Mouse (Mus musculus) limb, embryonic 14.5 days (tissue): ENCODE measurements around the gene Shisa4. TPM values are rescaled to one million over a fixed set of nuclear protein-coding genes. Genes with fewer than 3 reads are reported as not detected.
A peak's percentile ranks its signal among the peaks of the same experiment; 100 is the strongest.

Source experiments
- ATAC-seq: fragments of 200-750 bp; cut with Nextera tagmentation; 2 replicates; pipeline ENCODE4 v1.8.0; 2017; ENCODE audit warnings: low read depth, moderate number of reproducible peaks, moderate TSS enrichment; ENCODE audit not compliant: low FRiP score
- DNase-seq: peaks from one replicate; pipeline ENCODE4 v3.0.0-alpha.2; 2015; ENCODE audit warnings: low spot score
- H3K27ac ChIP-seq: fragments of 300-500 bp; sonication (generic); replicated peaks from 2 replicates; pipeline ENCODE4 v1.5.1; 2014; ENCODE audit warnings: low read depth, mild to moderate bottlenecking, low read length, moderate library complexity, mixed read lengths
- H3K27me3 ChIP-seq: fragments of 300-500 bp; sonication (generic); 2 replicates; pipeline ENCODE4 v1.6.1; 2014; ENCODE audit warnings: low read length, mixed read lengths; ENCODE audit not compliant: control insufficient read depth, insufficient read depth
- H3K36me3 ChIP-seq: fragments of 300-500 bp; sonication (generic); 2 replicates; pipeline ENCODE4 v1.6.1; 2014; ENCODE audit warnings: mild to moderate bottlenecking, low read length, moderate library complexity, mixed read lengths; ENCODE audit not compliant: control insufficient read depth, insufficient read depth
- H3K4me1 ChIP-seq: fragments of 300-500 bp; sonication (generic); 2 replicates; pipeline ENCODE4 v1.6.1; 2014; ENCODE audit warnings: antibody characterized with exemption, low read length, mixed read lengths; ENCODE audit not compliant: control insufficient read depth, insufficient read depth
- H3K4me2 ChIP-seq: fragments of 300-500 bp; sonication (generic); replicated peaks from 2 replicates; pipeline ENCODE4 v1.6.1; 2014; ENCODE audit warnings: low read depth, mild to moderate bottlenecking, low read length, moderate library complexity; ENCODE audit not compliant: severe bottlenecking
- H3K4me3 ChIP-seq: fragments of 300-500 bp; sonication (generic); replicated peaks from 2 replicates; pipeline ENCODE4 v1.5.1; 2014; ENCODE audit warnings: low read length
- H3K9ac ChIP-seq: fragments of 300-500 bp; sonication (generic); 2 replicates; pipeline ENCODE4 v1.6.1; 2014; ENCODE audit warnings: mild to moderate bottlenecking, low read depth, low read length, moderate library complexity; ENCODE audit not compliant: severe bottlenecking
- H3K9me3 ChIP-seq: fragments of 300-500 bp; sonication (generic); 2 replicates; pipeline ENCODE4 v1.6.1; 2016; ENCODE audit warnings: low read length; ENCODE audit not compliant: control insufficient read depth
- POLR2A ChIP-seq: fragments of 200-500 bp; IDR thresholded peaks from 2 replicates; pipeline ENCODE4 v1.8.0; 2012; ENCODE audit warnings: inconsistent platforms, mild to moderate bottlenecking, moderate library complexity, borderline replicate concordance; ENCODE audit not compliant: insufficient read depth, insufficient read length; ENCODE audit errors: extremely low read depth
- WGBS: fragments of 180-500 bp; shearing (Covaris S2); extraction: QIAGEN DNeasy Blood & Tissue Kit; methylation state at CpG from one replicate; pipeline ENCODE4 v1.1.7; 2014; 5-methylcytosine and 5-hydroxymethylcytosine counted together
- polyA plus RNA-seq, 2 experiments: library from polyadenylated mRNA; depleted of rRNA in 1 of 2; stranded (reverse) in 1 of 2; unstranded in 1 of 2; fragments of >200 nt; fragmentation: Nextera tagmentation in 1 of 2; extraction: Ambion mirVana in 1 of 2; gene quantifications; 2 replicates each; pipeline versions ENCODE4 v1.2.1 to v1.2.3; 2012 to 2014

Gene Shisa4
- polyA plus RNA-seq, 2 experiments = 25.9 to 26.5 TPM

- no peak overlapping the region for H3K4me3 ChIP-seq
- WGBS = 91% methylated on average over 2 of the region's 2 CpGs
- no peaks in the 10 kb centered on the region for H3K27me3 ChIP-seq
- H3K9ac ChIP-seq = no peak overlapping the region
- no peaks in the 10 kb centered on the region for H3K9me3 ChIP-seq
- H3K36me3 ChIP-seq = no peaks in the 10 kb centered on the region
- DNase-seq = no peak
- peaks cover 9% of the 10 kb centered on the region; the same call in 1 of the 2 replicates for H3K4me1 ChIP-seq
- no peak overlapping the region for H3K4me2 ChIP-seq
- TF ChIP-seq POLR2A = no peak
- H3K27ac ChIP-seq = no peak overlapping the region
- no peak for ATAC-seq
Measured at GRCm38 (mm10) chr1:135325934-135326333, 49.1 kb downstream of the Shisa4 start.

GRCm38 (mm10) chr1:135324571-135324970, 50.5 kb downstream of the Shisa4 start, which contains the start of gene Lmod1:
TSS of gene Lmod1 (plus strand) at chr1:135324807.
- DNase-seq = peak; percentile 77
- Histone ChIP-seq H3K36me3 (no peaks in the 10 kb centered on the region), H3K27me3 (no peaks in the 10 kb centered on the region), H3K4me1 (peaks cover 9% of the 10 kb centered on the region; the same call in 1 of the 2 replicates), H3K9ac (0 out of 2 replicates have a peak within 1 kb of the TSS, but pooled peaks have one; percentile 31), H3K9me3 (no peaks in the 10 kb centered on the region), H3K4me3 (no peak within 1 kb of the TSS), H3K4me2 (peak within 1 kb of the TSS; percentile 37), H3K27ac (no peak within 1 kb of the TSS)
- 8% methylated on average over 8 of the region's 8 CpGs for WGBS
- ATAC-seq = peak; percentile 91; the same call in 1 of the 2 replicates
- no peak for TF ChIP-seq POLR2A

GRCm38 (mm10) chr1:135323367-135323901, 51.6 kb downstream of the Shisa4 start:
- ATAC-seq = no peak
- no peak for TF ChIP-seq POLR2A
- H3K9ac ChIP-seq = no peak overlapping the region
- no peak overlapping the region for H3K27ac ChIP-seq
- no peak overlapping the region for H3K4me3 ChIP-seq
- H3K9me3 ChIP-seq = no peaks in the 10 kb centered on the region
- H3K4me2 ChIP-seq = no peak overlapping the region
- peaks cover 9% of the 10 kb centered on the region; the same call in 1 of the 2 replicates for H3K4me1 ChIP-seq
- H3K27me3 ChIP-seq = no peaks in the 10 kb centered on the region
- no peaks in the 10 kb centered on the region for H3K36me3 ChIP-seq
- no peak for DNase-seq
- WGBS = 70% methylated on average over 7 of the region's 7 CpGs

Other genes starting within 250 kb of the Shisa4 start
- 3.6 and 3.9 TPM in 2 replicates for gene Ptpn7, start 242.5 kb downstream of the Shisa4 start, polyA plus RNA-seq (2012; rRNA removed)
- 3.1 and 4.2 TPM in 2 replicates for gene Ptpn7, start 242.5 kb downstream of the Shisa4 start, polyA plus RNA-seq (2014; fragmentation: Nextera tagmentation; extraction: Ambion mirVana)
- 88.1 and 88.8 TPM in 2 replicates for gene Arl8a, start 228.4 kb downstream of the Shisa4 start, polyA plus RNA-seq (2012; rRNA removed)
- 54.5 and 67.1 TPM in 2 replicates for gene Arl8a, start 228.4 kb downstream of the Shisa4 start, polyA plus RNA-seq (2014; fragmentation: Nextera tagmentation; extraction: Ambion mirVana)
- gene Gpr37l1, start 207.6 kb downstream of the Shisa4 start, polyA plus RNA-seq (2012; rRNA removed) = 0.08 and 0.13 TPM in 2 replicates
- gene Gpr37l1, start 207.6 kb downstream of the Shisa4 start, polyA plus RNA-seq (2014; fragmentation: Nextera tagmentation; extraction: Ambion mirVana) = 0.14 TPM in 1 of 2 replicates, not detected in the other
- gene Elf3, start 116.7 kb downstream of the Shisa4 start, polyA plus RNA-seq (2012; rRNA removed) = 2.3 and 2.8 TPM in 2 replicates
- 4.5 and 6.4 TPM in 2 replicates for gene Elf3, start 116.7 kb downstream of the Shisa4 start, polyA plus RNA-seq (2014; fragmentation: Nextera tagmentation; extraction: Ambion mirVana)
- 39.4 and 39.6 TPM in 2 replicates for gene Rnpep, start 91.2 kb downstream of the Shisa4 start, polyA plus RNA-seq (2012; rRNA removed)
- gene Rnpep, start 91.2 kb downstream of the Shisa4 start, polyA plus RNA-seq (2014; fragmentation: Nextera tagmentation; extraction: Ambion mirVana) = 77.0 and 82.4 TPM in 2 replicates
- gene Timm17a, start 61.5 kb downstream of the Shisa4 start, polyA plus RNA-seq (2012; rRNA removed) = 51.7 and 56.1 TPM in 2 replicates
- gene Timm17a, start 61.5 kb downstream of the Shisa4 start, polyA plus RNA-seq (2014; fragmentation: Nextera tagmentation; extraction: Ambion mirVana) = 180 and 187 TPM in 2 replicates
- 0.33 and 0.59 TPM in 2 replicates for gene Lmod1, start 50.4 kb downstream of the Shisa4 start, polyA plus RNA-seq (2012; rRNA removed)
- gene Lmod1, start 50.4 kb downstream of the Shisa4 start, polyA plus RNA-seq (2014; fragmentation: Nextera tagmentation; extraction: Ambion mirVana) = 0.43 and 0.56 TPM in 2 replicates
- 145 and 208 TPM in 2 replicates for gene Ipo9, start 55.3 kb upstream of the Shisa4 start, polyA plus RNA-seq (2012; rRNA removed)
- gene Ipo9, start 55.3 kb upstream of the Shisa4 start, polyA plus RNA-seq (2014; fragmentation: Nextera tagmentation; extraction: Ambion mirVana) = 116 and 142 TPM in 2 replicates
- 26.8 and 31.8 TPM in 2 replicates for gene Nav1, start 232.1 kb upstream of the Shisa4 start, polyA plus RNA-seq (2012; rRNA removed)
- gene Nav1, start 232.1 kb upstream of the Shisa4 start, polyA plus RNA-seq (2014; fragmentation: Nextera tagmentation; extraction: Ambion mirVana) = 14.4 and 17.3 TPM in 2 replicates